Mouse (Mus musculus): ENCODE results near the gene Pwwp2b.

Pwwp2b gene

DNA sequence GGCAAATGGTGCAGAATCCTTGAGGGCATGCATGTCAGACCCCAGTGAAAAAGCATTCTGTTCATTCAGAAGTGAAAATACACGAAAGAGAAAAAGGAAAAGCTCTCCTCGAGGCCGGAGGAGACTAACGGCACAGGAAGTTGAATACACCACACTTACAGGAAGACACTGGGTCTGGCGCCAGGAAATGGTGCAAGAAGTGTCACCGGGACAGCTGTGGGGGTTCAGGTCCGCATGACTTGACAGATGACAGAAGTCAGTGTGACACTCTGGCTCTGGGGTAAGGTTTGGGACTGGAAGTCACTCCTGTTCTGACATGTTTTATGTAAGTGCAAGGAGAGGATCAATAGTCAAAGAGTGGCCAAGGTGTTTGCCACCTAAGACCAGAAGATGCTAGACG, 23.6 kb upstream of the Pwwp2b start:
- no peak for DNase-seq

- no peak for DNase-seq
These were observed 21.9 kb upstream of the Pwwp2b start for GRCm38 (mm10) chr7:139226416-139226815.

- no peak for DNase-seq
These were observed 19.7 kb upstream of the Pwwp2b start for GRCm38 (mm10) chr7:139228447-139229171.

DNA sequence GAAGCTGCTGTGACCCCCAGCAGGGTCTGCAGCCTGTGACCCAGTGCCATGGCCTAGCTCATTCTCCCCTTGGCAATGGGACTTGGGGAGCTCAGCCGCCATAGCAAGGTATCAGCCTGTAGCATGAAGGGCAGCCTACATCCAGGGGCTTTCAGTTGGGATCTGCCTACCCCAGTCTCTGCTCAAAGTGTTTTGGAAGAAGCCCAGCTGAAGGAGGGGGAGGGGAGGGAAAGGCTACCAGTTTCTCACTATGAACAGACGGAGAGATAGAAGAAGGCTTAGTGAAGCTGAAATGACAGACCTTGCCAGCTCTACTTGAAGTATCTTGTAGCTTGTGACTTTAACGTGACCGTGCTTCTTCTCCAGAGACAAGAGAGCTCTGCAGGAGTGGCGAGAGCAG, 18.4 kb upstream of the Pwwp2b start:
- no peak for DNase-seq

- DNase-seq: no peak
These were observed 18.0 kb upstream of the Pwwp2b start for GRCm38 (mm10) chr7:139230241-139230640.

DNA sequence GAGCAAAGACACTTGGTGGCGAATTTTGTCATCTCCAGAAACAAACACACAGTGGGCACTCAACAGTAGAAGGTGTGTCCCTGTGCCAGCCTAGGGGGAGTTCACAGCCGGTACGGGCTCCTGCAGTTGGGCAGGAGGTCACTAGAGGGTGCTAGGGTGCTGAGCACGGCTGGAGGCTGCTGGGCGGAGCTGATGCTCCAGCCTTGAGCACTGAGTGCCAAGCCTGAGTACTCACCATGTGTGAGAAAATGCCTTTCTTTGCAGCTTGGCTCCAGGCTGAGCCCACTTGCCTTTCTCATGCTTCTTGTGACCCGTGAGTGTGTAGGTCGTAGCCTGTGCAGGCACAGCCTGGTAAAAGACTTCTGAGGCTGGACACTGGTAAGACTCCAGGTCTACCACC, 14.6 kb upstream of the Pwwp2b start:
- peak; percentile 90 for DNase-seq

DNA sequence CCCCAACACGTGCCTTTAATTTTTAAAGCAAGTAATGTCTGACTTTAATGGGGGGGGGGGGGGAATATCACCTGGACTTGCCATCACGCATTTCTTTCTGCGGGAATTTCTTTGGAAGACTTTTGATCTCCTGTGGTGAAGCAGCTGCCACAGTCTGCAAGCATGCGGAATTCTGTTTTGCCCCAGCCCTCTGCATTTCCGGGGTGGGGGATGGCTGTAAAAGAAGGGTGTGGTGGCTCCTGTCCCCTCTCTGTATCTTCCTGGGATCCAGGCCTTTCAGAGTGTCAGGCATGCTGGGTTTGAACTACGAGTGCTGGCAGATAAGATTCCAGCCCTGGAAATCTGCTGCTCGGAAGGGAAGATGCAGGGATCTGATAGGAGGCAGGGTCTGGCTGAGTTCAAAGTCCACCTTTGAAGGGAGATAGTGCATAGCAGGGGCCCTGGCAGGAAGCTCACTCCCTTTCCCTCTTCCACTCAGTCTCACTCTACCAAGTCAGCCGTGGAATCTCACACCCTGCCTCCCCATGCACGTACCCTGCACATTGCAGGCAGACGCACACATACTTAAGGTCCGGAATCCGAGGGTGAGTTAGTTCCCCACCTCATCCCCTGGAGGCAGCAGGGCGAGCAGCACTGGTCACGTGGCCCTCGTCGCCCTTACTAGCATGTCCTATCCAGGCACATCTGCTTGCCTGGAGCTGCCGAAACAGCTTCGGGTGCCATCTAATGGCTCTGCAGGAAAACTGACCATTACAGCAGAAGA, 13.7 kb upstream of the Pwwp2b start:
- no peak for DNase-seq

GRCm38 (mm10) chr7:139235651-139236358, 12.5 kb upstream of the Pwwp2b start:
- no peak for DNase-seq

DNA sequence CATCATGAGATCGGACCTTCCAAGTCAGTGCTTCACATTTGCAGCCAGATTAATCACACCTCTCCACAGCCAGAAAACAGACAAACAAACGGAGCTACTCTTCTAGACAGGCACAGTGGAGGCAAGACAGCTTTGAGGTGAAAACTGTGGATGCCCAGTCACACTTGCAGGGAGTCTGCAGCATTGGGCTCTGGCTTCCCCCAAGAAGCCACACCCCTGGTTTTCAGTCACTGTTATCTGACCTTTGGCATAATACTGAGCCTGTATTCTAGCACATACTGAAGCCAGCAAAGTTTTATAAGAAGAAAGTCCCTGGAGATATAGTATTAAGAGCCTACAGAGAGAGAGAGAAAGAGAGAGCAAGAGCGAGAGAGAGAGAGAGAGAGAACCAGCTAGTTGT, 8.8 kb upstream of the Pwwp2b start:
- DNase-seq: no peak

DNA sequence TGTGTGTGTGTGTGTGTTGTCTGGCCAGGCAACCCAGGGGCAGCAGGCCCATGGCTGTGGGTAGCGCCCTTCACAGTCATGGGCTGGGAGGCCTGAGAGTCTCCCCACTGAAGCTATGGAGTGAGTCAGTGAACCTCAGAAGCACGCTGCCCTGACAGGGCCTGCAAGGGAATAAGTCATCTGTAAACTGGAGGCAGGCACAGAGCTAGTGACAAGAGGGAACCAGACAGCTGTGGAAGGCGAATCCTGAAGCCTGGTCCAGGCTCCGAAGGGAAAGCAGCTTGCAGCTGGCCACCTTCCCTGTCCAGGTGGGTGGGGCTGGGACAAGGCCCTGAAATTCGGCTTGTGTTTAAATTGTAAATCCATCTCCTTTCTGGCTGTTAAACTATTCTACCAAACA, 2.2 kb upstream of the Pwwp2b start:
- no peak for DNase-seq

DNA sequence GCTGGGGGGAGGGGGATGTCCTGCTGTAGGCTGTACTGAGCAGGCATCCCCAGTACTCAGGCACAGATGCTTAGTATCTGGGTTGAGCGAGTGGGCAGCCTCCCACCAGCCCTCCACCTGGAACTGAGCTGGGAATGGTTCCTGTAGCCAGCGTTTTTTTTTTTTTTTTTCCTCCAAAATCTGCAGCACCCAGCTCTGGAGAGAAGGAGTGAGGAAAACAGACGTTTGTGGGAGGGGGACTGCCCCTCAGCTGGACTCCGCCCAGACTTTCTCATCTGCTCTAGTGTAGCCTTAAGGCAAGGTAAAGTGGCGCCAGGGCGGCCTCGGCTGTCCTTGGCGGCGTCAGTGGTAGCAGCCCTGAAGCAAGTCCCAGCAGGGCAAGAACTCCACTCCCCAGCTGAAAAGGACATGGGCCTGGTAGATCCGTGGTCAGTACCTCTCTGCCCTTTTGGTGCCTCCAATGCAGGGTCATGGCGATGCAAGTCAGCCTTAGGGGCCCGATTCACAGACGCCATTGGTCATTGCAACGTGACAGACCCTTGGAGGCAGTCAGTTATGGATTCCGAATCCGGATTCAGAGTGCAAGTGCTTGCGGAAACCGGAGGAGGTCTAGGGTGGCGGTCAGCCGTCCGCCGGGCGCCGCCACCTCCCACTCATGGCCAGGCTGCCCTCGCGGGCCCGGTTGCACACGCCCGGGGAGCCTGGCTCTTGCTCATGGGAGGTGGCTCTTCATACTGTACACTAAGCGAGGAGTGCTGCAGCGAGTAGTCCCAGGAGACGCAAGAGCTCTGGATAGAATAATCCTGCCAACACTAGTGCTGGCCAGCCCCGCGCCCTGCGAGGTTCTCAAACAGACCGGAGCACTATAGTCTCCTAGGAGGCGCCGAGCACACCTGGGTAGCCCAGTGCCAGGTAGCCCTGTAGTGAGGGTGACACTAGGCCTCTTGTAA, 1.1 kb upstream of the Pwwp2b start:
- DNase-seq: peak; percentile 49

DNA sequence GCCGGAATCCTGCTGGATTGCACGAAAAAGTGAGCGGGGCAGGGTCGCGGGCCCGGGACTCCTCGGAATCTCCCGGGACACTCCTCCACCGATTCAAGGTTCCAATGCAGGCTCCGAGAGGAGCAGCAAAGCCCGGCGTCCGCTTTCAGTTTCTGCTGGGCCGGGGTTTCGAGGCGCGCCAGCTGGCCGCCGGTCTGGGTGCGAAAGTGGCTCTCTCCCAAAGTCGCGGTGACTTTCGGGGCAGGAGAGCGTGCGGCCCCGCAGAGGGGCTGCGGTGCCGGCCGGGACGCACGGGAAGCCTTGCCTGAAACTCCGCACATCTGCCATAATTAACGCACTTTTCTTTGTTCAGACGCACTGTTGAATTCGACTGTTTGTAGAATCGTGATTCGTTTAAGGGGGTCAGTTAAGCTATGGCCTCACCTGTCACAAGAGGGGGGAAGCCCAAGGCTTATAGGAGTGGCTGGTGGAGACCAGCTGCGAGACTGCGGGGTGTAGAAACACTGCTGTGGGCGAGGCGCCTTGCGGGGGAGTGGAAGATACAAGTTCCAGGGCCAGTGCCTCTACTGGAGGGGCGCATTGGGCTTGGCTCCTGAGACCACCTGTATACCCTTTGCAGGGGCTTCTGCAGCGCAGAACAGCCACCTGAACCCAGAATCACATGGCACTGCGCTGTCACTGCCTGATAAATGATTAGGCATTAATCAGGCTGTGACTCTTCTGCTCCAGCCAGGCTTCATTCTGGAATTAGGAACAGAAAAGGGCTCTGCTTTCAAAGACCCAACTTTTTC, 528 bp downstream of the Pwwp2b start:
- DNase-seq: peak; percentile 53

- DNase-seq: peak; percentile 53
These were observed 1.3 kb downstream of the Pwwp2b start for GRCm38 (mm10) chr7:139249406-139250210.

- DNase-seq: no peak
These were observed 3.6 kb downstream of the Pwwp2b start for GRCm38 (mm10) chr7:139251881-139252301.

- DNase-seq: no peak
These were observed 4.3 kb downstream of the Pwwp2b start for GRCm38 (mm10) chr7:139252566-139252965.

DNA sequence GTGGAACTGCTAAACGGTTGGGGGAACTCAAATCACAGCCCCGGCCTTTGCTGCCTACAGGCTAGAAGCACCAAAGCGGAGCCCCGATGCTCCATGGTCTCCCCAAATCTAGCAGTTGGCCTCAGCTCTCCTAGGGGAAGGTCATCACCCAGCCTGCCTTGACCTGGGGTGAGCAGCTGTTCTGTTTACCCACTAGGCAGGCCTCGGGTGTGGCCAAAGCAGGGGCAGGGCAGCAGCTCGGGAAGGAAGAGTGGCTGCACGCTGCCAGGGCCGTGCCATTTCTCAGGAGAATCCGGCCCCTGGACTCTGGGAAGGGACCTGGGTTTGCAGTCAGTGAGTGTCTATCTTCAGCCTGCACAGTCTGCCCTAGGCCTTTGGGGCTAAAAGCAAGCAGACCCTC, 4.7 kb downstream of the Pwwp2b start:
- DNase-seq: no peak

GRCm38 (mm10) chr7:139253462-139253861, 5.2 kb downstream of the Pwwp2b start:
- no peak for DNase-seq

DNA sequence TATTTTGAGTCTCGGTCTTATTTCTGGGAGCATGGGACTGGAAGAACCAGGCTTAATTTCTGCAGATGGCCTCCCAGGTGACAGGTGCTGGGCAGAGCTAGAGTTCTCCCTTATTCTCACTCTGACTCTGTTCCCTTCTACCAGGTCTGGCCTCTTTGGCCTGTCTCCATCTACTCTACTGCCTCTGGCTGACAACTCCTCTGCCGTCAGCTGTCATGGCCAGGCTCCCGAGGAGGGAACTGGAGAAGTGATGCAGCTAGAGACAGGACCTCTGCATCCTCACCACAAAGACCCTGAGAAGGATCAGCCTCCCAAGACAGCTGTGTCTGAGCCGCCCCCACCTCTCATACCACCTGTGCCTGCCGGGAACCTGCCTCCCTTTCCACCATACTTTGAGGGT, 6.3 kb downstream of the Pwwp2b start:
- DNase-seq: no peak

- DNase-seq: no peak
These were observed 9.7 kb downstream of the Pwwp2b start for GRCm38 (mm10) chr7:139257752-139258542.

DNA sequence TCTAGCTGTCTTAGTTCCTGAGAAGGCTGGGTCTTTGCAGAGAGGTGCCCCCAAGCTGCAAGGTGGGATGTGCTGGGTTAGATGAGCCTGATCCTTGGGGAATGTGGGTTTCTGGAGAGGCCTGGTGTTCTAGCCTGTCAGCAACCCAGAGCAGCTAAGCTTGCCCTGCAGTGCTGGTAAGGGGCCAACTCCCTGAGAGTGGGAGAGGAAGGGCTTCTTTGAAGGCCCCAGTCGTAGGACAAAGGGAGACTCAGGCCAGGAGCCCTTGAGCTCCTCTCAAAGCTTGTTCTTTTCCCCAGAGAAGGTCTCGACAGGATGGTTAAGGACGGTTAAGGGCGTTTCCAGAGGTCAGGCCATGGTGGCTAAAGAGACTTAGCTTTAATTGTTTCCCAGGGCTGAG, 16.1 kb downstream of the Pwwp2b start:
- no peak for DNase-seq
